Mouse (Mus musculus) small intestine, adult 2 months (tissue): ENCODE data around the gene Atp1b2.

Experiments used
- CTCF ChIP-seq: fragments of 200-500 bp; IDR thresholded peaks from 2 replicates; pipeline ENCODE4 v1.5.1; 2012; ENCODE audit warnings: low read depth, mild to moderate bottlenecking, control low read depth, inconsistent platforms, low read length, moderate library complexity, mixed read lengths; ENCODE audit not compliant: insufficient replicate concordance, insufficient read length; ENCODE audit errors: extremely low read depth
- POLR2A ChIP-seq: fragments of 200-500 bp; IDR thresholded peaks from 2 replicates; pipeline ENCODE4 v1.6.1; 2012; ENCODE audit warnings: low read depth, mild to moderate bottlenecking, control low read depth, inconsistent platforms, low read length, moderate library complexity

GRCm38 (mm10) chr11:69581147-69581688 is 24.5 kb downstream of the Atp1b2 start:
- peak; percentile 21; the same call in 1 of the 2 replicates for TF ChIP-seq CTCF
- peak; percentile 42; the same call in 1 of the 2 replicates for TF ChIP-seq POLR2A
